ENCODE assay signal across 10 mouse cellular contexts in the genomic region with DNA sequence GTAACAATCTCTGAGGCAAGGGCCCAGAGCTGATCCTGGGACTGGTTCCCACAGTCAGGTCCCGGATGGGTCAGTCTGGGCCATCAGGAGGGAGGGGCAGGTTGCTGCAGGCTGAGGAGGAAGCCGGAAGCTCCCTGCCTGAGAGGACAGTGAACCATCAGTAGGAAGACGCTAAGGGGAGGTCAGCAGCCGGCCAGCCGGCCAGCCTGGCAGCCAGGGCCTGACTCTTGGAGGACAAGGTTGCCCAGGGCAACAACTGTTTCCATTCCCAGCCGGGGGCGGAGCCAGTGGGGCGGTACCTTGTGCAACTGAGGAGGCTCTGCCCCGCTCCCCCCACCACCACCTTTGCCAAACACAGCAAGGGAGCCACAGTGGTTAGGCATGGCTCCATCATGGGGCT. TPM values are rescaled to one million over a fixed set of nuclear protein-coding genes. Genes with fewer than 3 reads are reported as not detected.
DNase-seq lines count a peak whose midpoint lies in the region; ATAC-seq and TF ChIP-seq lines count a peak whose summit lies in the region.
"Had no signal": no experiment of that assay in that cellular context is flagged by ENCODE, and none has a peak within 500 bp of the region (broad histone marks: within the 10 kb centered on the region; RNA-seq: fewer than 3 reads in every experiment).

No protein-coding gene starts in this region.

- H3K36me3 ChIP-seq in lung, embryonic 14.5 days (ENCODE audit: insufficient read depth) = no peaks in the 10 kb centered on the region
- no peaks in the 10 kb centered on the region for H3K36me3 ChIP-seq in stomach, embryonic 16.5 days (ENCODE audit: control insufficient read depth, insufficient read depth, low read length)
- H3K36me3 ChIP-seq in thymus, adult 2 months (ENCODE audit: control insufficient read depth, insufficient read depth, low read length) = no peaks in the 10 kb centered on the region
- H3K36me3 ChIP-seq: embryonic facial prominence, embryonic 13.5 days had no signal

- peak; percentile 65 for ATAC-seq in lung, embryonic 14.5 days (ENCODE audit: insufficient read depth)
- peak; percentile 44 for ATAC-seq in stomach, embryonic 16.5 days (ENCODE audit: insufficient read depth, low FRiP score)

- 11% methylated on average over 9 of the region's 9 CpGs for WGBS in lung, embryonic 14.5 days
- WGBS in stomach, embryonic 16.5 days = 8% methylated on average over 9 of the region's 9 CpGs
- WGBS in thymus, adult 2 months = 75% methylated on average over 9 of the region's 9 CpGs

- H3K27ac ChIP-seq in lung, embryonic 14.5 days (ENCODE audit: low read depth) = no peak overlapping the region
- H3K27ac ChIP-seq in stomach, embryonic 16.5 days (ENCODE audit: low read length) = peak overlapping the region; percentile 15; the same call in 1 of the 2 replicates
- H3K27ac ChIP-seq in thymus, adult 2 months (ENCODE audit: control insufficient read depth, insufficient read depth, low read length) = no peak overlapping the region
- H3K27ac ChIP-seq: embryonic facial prominence, embryonic 13.5 days had no signal

- DNase-seq in layer of hippocampus, adult 11-12 months (ENCODE audit: low spot score) = peak; percentile 22
- no peak for DNase-seq in layer of hippocampus, adult 9-11 months
- DNase-seq in cerebellum, postnatal 14 days = peak; percentile 31 to 47
- DNase-seq in heart, adult 8-10 months (ENCODE audit: low spot score) = peak; percentile 66
- DNase-seq in kidney, adult 11 months = peak; percentile 77
- DNase-seq in lung, embryonic 14.5 days = peak; percentile 73
- DNase-seq in thymus, adult 2 months = no peak

- no peak overlapping the region for H3K4me3 ChIP-seq in lung, embryonic 14.5 days (ENCODE audit: low read depth, low read length)
- no peak overlapping the region for H3K4me3 ChIP-seq in stomach, embryonic 16.5 days (replicated peaks; ENCODE audit: low read length)
- H3K4me3 ChIP-seq in thymus, adult 2 months (ENCODE audit: control insufficient read depth, insufficient read depth, low read length) = no peak overlapping the region
- H3K4me3 ChIP-seq: embryonic facial prominence, embryonic 13.5 days had no signal

- peaks cover 13% of the 10 kb centered on the region; the same call in 1 of the 2 replicates for H3K4me1 ChIP-seq in lung, embryonic 14.5 days (ENCODE audit: insufficient read depth)
- H3K4me1 ChIP-seq in stomach, embryonic 16.5 days (ENCODE audit: control insufficient read depth, insufficient read depth, low read length) = peaks cover 22% of the 10 kb centered on the region
- H3K4me1 ChIP-seq in thymus, adult 2 months (replicated peaks; ENCODE audit: control insufficient read depth, insufficient read depth, low read length) = no peaks in the 10 kb centered on the region

- TF ChIP-seq CTCF in lung, embryonic 14.5 days (IDR thresholded peaks at IDR 0.05; ENCODE audit: low read depth) = no peak
- no peak for TF ChIP-seq CTCF in thymus, adult 2 months (IDR thresholded peaks at IDR 0.05; ENCODE audit: borderline replicate concordance, control insufficient read depth, extremely low read depth, insufficient read depth, low read length, poor library complexity)

- no peak for TF ChIP-seq POLR2A in thymus, adult 2 months (IDR thresholded peaks at IDR 0.05; ENCODE audit: control insufficient read depth, extremely low read depth, insufficient read depth, low read length, poor library complexity)

- no peaks in the 10 kb centered on the region for H3K9me3 ChIP-seq in lung, embryonic 14.5 days (ENCODE audit: low read depth, low read length)
- H3K9me3 ChIP-seq in stomach, embryonic 16.5 days (replicated peaks; ENCODE audit: control insufficient read depth, low read length) = no peaks in the 10 kb centered on the region
- H3K9me3 ChIP-seq: embryonic facial prominence, embryonic 13.5 days had no signal

- no peaks in the 10 kb centered on the region for H3K27me3 ChIP-seq in lung, embryonic 14.5 days (ENCODE audit: insufficient read depth, low read length)
- H3K27me3 ChIP-seq in stomach, embryonic 16.5 days (ENCODE audit: control insufficient read depth, insufficient read depth, low read length) = no peaks in the 10 kb centered on the region
- H3K27me3 ChIP-seq in thymus, adult 2 months (ENCODE audit: control insufficient read depth, insufficient read depth, low read length) = no peaks in the 10 kb centered on the region; the same call in 1 of the 2 replicates

- no peak overlapping the region for H3K9ac ChIP-seq in lung, embryonic 14.5 days
- peak overlapping the region; percentile 43; the same call in 1 of the 2 replicates for H3K9ac ChIP-seq in stomach, embryonic 16.5 days (ENCODE audit: low read length)
- H3K9ac ChIP-seq: embryonic facial prominence, embryonic 13.5 days had no signal

- H3K4me2 ChIP-seq in lung, embryonic 14.5 days = no peak overlapping the region
- H3K4me2 ChIP-seq in stomach, embryonic 16.5 days (ENCODE audit: low read depth, low read length) = no peak overlapping the region
- H3K4me2 ChIP-seq: embryonic facial prominence, embryonic 13.5 days had no signal

RNA-seq across cellular contexts. Expression of a gene that starts 5.1 kb away (rescaled TPM):
- 10 to 100 TPM; 22.2 to 32.4 (median 25.2) TPM for total RNA-seq in heart, adult 8-10 months (2022)
- polyA plus RNA-seq in lung, embryonic 14.5 days (2014; fragmentation: Nextera tagmentation; extraction: Ambion mirVana) = 3.0 and 3.4 TPM in 2 replicates
- 33.9 and 38.6 TPM in 2 replicates for polyA plus RNA-seq in stomach, embryonic 16.5 days (2015; fragmentation: Nextera tagmentation; extraction: Ambion mirVana)
- 5.9 and 7.4 TPM in 2 replicates for polyA plus RNA-seq in thymus, adult 2 months (2012; rRNA removed)
- total RNA-seq: CH12.LX had no signal

RNA-seq across cellular contexts. Expression of a gene that starts 25.6 kb away (rescaled TPM):
- under 1 TPM in 2 of 4 experiments, not detected in 2; 0.09 to 0.12 TPM for total RNA-seq in heart, adult 8-10 months (2022)
- not detected in 2 replicates for polyA plus RNA-seq in lung, embryonic 14.5 days (2014; fragmentation: Nextera tagmentation; extraction: Ambion mirVana)
- 0.10 and 0.18 TPM in 2 replicates for polyA plus RNA-seq in stomach, embryonic 16.5 days (2015; fragmentation: Nextera tagmentation; extraction: Ambion mirVana)
- 0.32 and 0.47 TPM in 2 replicates for polyA plus RNA-seq in thymus, adult 2 months (2012; rRNA removed)
- total RNA-seq: CH12.LX had no signal

RNA-seq across cellular contexts. Expression of a gene that starts 38.7 kb away (rescaled TPM):
- total RNA-seq in heart, adult 8-10 months (2022) = under 1 TPM in 1 of 4 experiments, not detected in 3; 0.11 TPM
- polyA plus RNA-seq in lung, embryonic 14.5 days (2014; fragmentation: Nextera tagmentation; extraction: Ambion mirVana) = 1.8 and 1.9 TPM in 2 replicates
- polyA plus RNA-seq in stomach, embryonic 16.5 days (2015; fragmentation: Nextera tagmentation; extraction: Ambion mirVana) = 10.8 and 15.9 TPM in 2 replicates
- 0.16 and 0.19 TPM in 2 replicates for polyA plus RNA-seq in thymus, adult 2 months (2012; rRNA removed)
- total RNA-seq: CH12.LX had no signal

RNA-seq across cellular contexts. Expression of a gene that starts 48.5 kb away (rescaled TPM):
- total RNA-seq in heart, adult 8-10 months (2022) = not detected
- 0.09 TPM in 1 of 2 replicates, not detected in the other for polyA plus RNA-seq in lung, embryonic 14.5 days (2014; fragmentation: Nextera tagmentation; extraction: Ambion mirVana)
- polyA plus RNA-seq in stomach, embryonic 16.5 days (2015; fragmentation: Nextera tagmentation; extraction: Ambion mirVana) = 0.06 TPM in 1 of 2 replicates, not detected in the other
- 0.22 and 0.34 TPM in 2 replicates for polyA plus RNA-seq in thymus, adult 2 months (2012; rRNA removed)
- total RNA-seq: CH12.LX had no signal
- polyA plus RNA-seq: embryonic facial prominence, embryonic 13.5 days had no signal

RNA-seq across cellular contexts. Expression of a gene that starts 56.1 kb away (rescaled TPM):
- total RNA-seq in heart, adult 8-10 months (2022) = 1 to 10 TPM; 3.4 to 4.4 (median 4.0) TPM
- polyA plus RNA-seq in lung, embryonic 14.5 days (2014; fragmentation: Nextera tagmentation; extraction: Ambion mirVana) = 9.0 and 10.4 TPM in 2 replicates
- polyA plus RNA-seq in stomach, embryonic 16.5 days (2015; fragmentation: Nextera tagmentation; extraction: Ambion mirVana) = 11.0 and 11.3 TPM in 2 replicates
- 109 and 112 TPM in 2 replicates for polyA plus RNA-seq in thymus, adult 2 months (2012; rRNA removed)

Comparison
In these comparisons a context has a peak if more than half of its experiments do, and no peak if none do; other contexts are left out.
1. DNase-seq: peak in layer of hippocampus, adult 11-12 months (single experiment), cerebellum, postnatal 14 days (2 of 2), heart, adult 8-10 months (single experiment), kidney, adult 11 months (single experiment) and lung, embryonic 14.5 days (single experiment); none in layer of hippocampus, adult 9-11 months (single experiment) and thymus, adult 2 months (single experiment).